Mouse (Mus musculus): ENCODE measurements around the gene Slc50a1. TPM values are rescaled to one million over a fixed set of nuclear protein-coding genes. Genes with fewer than 3 reads are reported as not detected.
A peak's percentile ranks its signal among the peaks of the same experiment; 100 is the strongest.

Slc50a1 gene
- total and polyA plus RNA-seq, 3 experiments: 22.5 to 45.9 TPM; not detected in 1

- Histone ChIP-seq H3K4me3 (ENCODE audit: control insufficient read depth in 1 of 2, insufficient read depth in 1 of 2, low read depth in 2 of 2, low read length in 2 of 2) (no peak overlapping the region), H3K4me1 (ENCODE audit: control insufficient read depth in 1 of 2, insufficient read depth in 2 of 2, low read length in 2 of 2) (no peaks in the 10 kb centered on the region; a peak in 1 of 4 replicates), H3K27ac (ENCODE audit: control insufficient read depth, low read depth, low read length) (no peak overlapping the region), H3K36me3 (ENCODE audit: control insufficient read depth in 1 of 2, insufficient read depth in 2 of 2, low read length in 2 of 2) (no peaks in the 10 kb centered on the region), H3K9me3 (replicated peaks; ENCODE audit: insufficient read depth, low read length) (no peaks in the 10 kb centered on the region), H3K9ac (ENCODE audit: control insufficient read depth, low read depth, low read length, poor library complexity, severe bottlenecking) (no peak overlapping the region), H3K79me2 (ENCODE audit: control insufficient read depth, insufficient read depth, low read length, poor library complexity) (no peaks in the 10 kb centered on the region), H3K27me3 (ENCODE audit: control insufficient read depth in 1 of 2, insufficient read depth in 2 of 2, low read length in 2 of 2) (peaks cover 19 to 28% of the 10 kb centered on the region in 2 experiments)
- no peak for TF ChIP-seq MYB (IDR thresholded peaks at IDR 0.05; ENCODE audit: low read depth, low read length)
- TF ChIP-seq RCOR1 (IDR thresholded peaks at IDR 0.05; ENCODE audit: low read depth, low read length): no peak
- TF ChIP-seq E2F4 (IDR thresholded peaks at IDR 0.05; ENCODE audit: borderline replicate concordance, low read depth, low read length): no peak
- no peak for TF ChIP-seq USF2 (IDR thresholded peaks at IDR 0.05; ENCODE audit: borderline replicate concordance in 1 of 2, insufficient read depth in 1 of 2, low read depth in 1 of 2, low read length in 2 of 2)
- TF ChIP-seq SIN3A (IDR thresholded peaks at IDR 0.05; ENCODE audit: low read length): no peak
- no peak for TF ChIP-seq ETS1 (IDR thresholded peaks at IDR 0.05; ENCODE audit: low read depth, low read length)
- no peak for TF ChIP-seq CTCF (IDR thresholded peaks at IDR 0.05 in 2 of 3, conservative IDR thresholded peaks at IDR 0.05 in 1 of 3; ENCODE audit: control insufficient read depth in 1 of 3, insufficient read depth in 1 of 3, low read depth in 2 of 3, low read length in 3 of 3, poor library complexity in 1 of 3, severe bottlenecking in 1 of 3)
- no peak for TF ChIP-seq ZKSCAN1 (IDR thresholded peaks at IDR 0.05; ENCODE audit: low read depth, low read length)
- no peak for TF ChIP-seq ZC3H11A (IDR thresholded peaks at IDR 0.05; ENCODE audit: low read depth, low read length)
- TF ChIP-seq SMC3 (IDR thresholded peaks at IDR 0.05; ENCODE audit: low read depth, low read length): no peak
- TF ChIP-seq NELFE (IDR thresholded peaks at IDR 0.05; ENCODE audit: low read depth, low read length): no peak
- TF ChIP-seq EP300 (IDR thresholded peaks at IDR 0.05; ENCODE audit: low read depth in 1 of 2, low read length in 2 of 2): no peak
- TF ChIP-seq TAL1 (IDR thresholded peaks at IDR 0.05; ENCODE audit: low read length): no peak
- no peak for TF ChIP-seq POLR2AphosphoS2 (IDR thresholded peaks at IDR 0.05; ENCODE audit: low read length)
- no peak for TF ChIP-seq ZMIZ1 (IDR thresholded peaks at IDR 0.05; ENCODE audit: low read depth, low read length)
- no peak for TF ChIP-seq KAT2A (conservative IDR thresholded peaks at IDR 0.05; ENCODE audit: low read depth, low read length)
- TF ChIP-seq USF1 (IDR thresholded peaks at IDR 0.05; ENCODE audit: low read depth, low read length): no peak
- peak; percentile 31 for DNase-seq (ENCODE audit: low read depth, low spot score)
Observed at GRCm38 (mm10) chr3:89315930-89316831, 45.8 kb upstream of the Slc50a1 start.

GRCm38 (mm10) chr3:89315195-89315929 lies 45.0 kb upstream of the Slc50a1 start:
- DNase-seq (ENCODE audit: low read depth, low spot score): peak; percentile 77
- Histone ChIP-seq H3K4me1 (ENCODE audit: control insufficient read depth in 1 of 2, insufficient read depth in 2 of 2, low read length in 2 of 2) (no peaks in the 10 kb centered on the region; a peak in 1 of 4 replicates), H3K27ac (ENCODE audit: control insufficient read depth, low read depth, low read length) (no peak overlapping the region), H3K79me2 (ENCODE audit: control insufficient read depth, insufficient read depth, low read length, poor library complexity) (no peaks in the 10 kb centered on the region), H3K9ac (ENCODE audit: control insufficient read depth, low read depth, low read length, poor library complexity, severe bottlenecking) (no peak overlapping the region), H3K9me3 (replicated peaks; ENCODE audit: insufficient read depth, low read length) (no peaks in the 10 kb centered on the region), H3K4me3 (ENCODE audit: control insufficient read depth in 1 of 2, insufficient read depth in 1 of 2, low read depth in 2 of 2, low read length in 2 of 2) (no peak overlapping the region), H3K36me3 (ENCODE audit: control insufficient read depth in 1 of 2, insufficient read depth in 2 of 2, low read length in 2 of 2) (no peaks in the 10 kb centered on the region), H3K27me3 (ENCODE audit: control insufficient read depth in 1 of 2, insufficient read depth in 2 of 2, low read length in 2 of 2) (peaks cover 12 to 36% of the 10 kb centered on the region in 2 experiments)
- no peak for TF ChIP-seq ZKSCAN1 (IDR thresholded peaks at IDR 0.05; ENCODE audit: low read depth, low read length)
- TF ChIP-seq POLR2AphosphoS2 (IDR thresholded peaks at IDR 0.05; ENCODE audit: low read length): no peak
- no peak for TF ChIP-seq ZMIZ1 (IDR thresholded peaks at IDR 0.05; ENCODE audit: low read depth, low read length)
- no peak for TF ChIP-seq POLR2A (IDR thresholded peaks at IDR 0.05; ENCODE audit: control insufficient read depth in 1 of 2, insufficient read depth in 1 of 2, low read depth in 1 of 2, low read length in 2 of 2, poor library complexity in 1 of 2)
- no peak for TF ChIP-seq GATA1 (IDR thresholded peaks at IDR 0.05; ENCODE audit: low read depth, low read length)
- TF ChIP-seq CTCF (IDR thresholded peaks at IDR 0.05 in 2 of 3, conservative IDR thresholded peaks at IDR 0.05 in 1 of 3; ENCODE audit: control insufficient read depth in 1 of 3, insufficient read depth in 1 of 3, low read depth in 2 of 3, low read length in 3 of 3, poor library complexity in 1 of 3, severe bottlenecking in 1 of 3): peak; percentile 82 to 100 (median 91)
- no peak for TF ChIP-seq CHD2 (IDR thresholded peaks at IDR 0.05; ENCODE audit: low read length)
- no peak for TF ChIP-seq NELFE (IDR thresholded peaks at IDR 0.05; ENCODE audit: low read depth, low read length)
- TF ChIP-seq MXI1 (IDR thresholded peaks at IDR 0.05; ENCODE audit: low read depth, low read length): no peak
- TF ChIP-seq UBTF (IDR thresholded peaks at IDR 0.05; ENCODE audit: borderline replicate concordance, insufficient read depth, low read depth, low read length): no peak
- no peak for TF ChIP-seq ELF1 (IDR thresholded peaks at IDR 0.05; ENCODE audit: low read depth, low read length)
- peak; percentile 29 for TF ChIP-seq RAD21 (IDR thresholded peaks at IDR 0.05; ENCODE audit: low read depth, low read length)
- no peak for TF ChIP-seq GABPA (IDR thresholded peaks at IDR 0.05; ENCODE audit: low read depth, low read length)
- TF ChIP-seq MAFK (IDR thresholded peaks at IDR 0.05; ENCODE audit: borderline replicate concordance, low read depth, low read length): no peak
- no peak for TF ChIP-seq USF2 (IDR thresholded peaks at IDR 0.05; ENCODE audit: borderline replicate concordance in 1 of 2, insufficient read depth in 1 of 2, low read depth in 1 of 2, low read length in 2 of 2)
- peak; percentile 36 for TF ChIP-seq ZC3H11A (IDR thresholded peaks at IDR 0.05; ENCODE audit: low read depth, low read length)
- no peak for TF ChIP-seq USF1 (IDR thresholded peaks at IDR 0.05; ENCODE audit: low read depth, low read length)
- TF ChIP-seq ETS1 (IDR thresholded peaks at IDR 0.05; ENCODE audit: low read depth, low read length): no peak
- no peak for TF ChIP-seq MYC (IDR thresholded peaks at IDR 0.05; ENCODE audit: low read depth, low read length)

Data from MEL (cell line).